Mouse (Mus musculus): ENCODE results near the gene Prcd.

DNA sequence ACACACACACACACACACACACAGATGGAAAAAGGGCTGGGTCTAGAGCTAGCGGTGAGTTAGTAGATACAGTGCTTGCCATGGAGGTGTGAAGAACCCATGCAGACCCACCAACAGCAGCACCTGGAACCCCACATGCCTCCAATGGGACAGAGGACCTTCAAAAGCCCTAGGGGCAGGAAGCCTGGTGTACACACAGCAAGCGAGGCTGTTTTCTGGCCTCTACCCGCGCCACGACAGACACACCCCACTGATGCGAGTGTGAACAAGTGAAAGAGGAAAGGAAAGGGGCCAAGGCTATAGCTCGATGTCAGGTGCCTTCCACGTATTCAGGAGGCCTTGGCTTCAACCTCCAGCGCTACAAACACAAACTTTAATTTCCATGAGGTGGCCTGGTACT, 41.5 kb upstream of the Prcd start:
- no peak for TF ChIP-seq CTCF (IDR thresholded peaks at IDR 0.05)
- TF ChIP-seq EP300 (IDR thresholded peaks at IDR 0.05) = no peak
